Mouse (Mus musculus): ENCODE measurements around the gene Myo1b. TPM values are rescaled to one million over a fixed set of nuclear protein-coding genes. Genes with fewer than 3 reads are reported as not detected.
"Not testable (repeated sequence)": the region's sequence is repeated elsewhere in the genome, so short reads cannot be mapped to it uniquely, and the experiment has no call there.

The Myo1b gene
- polyA plus RNA-seq, 1 experiment from 2014 or later: 55.7 TPM

GRCm38 (mm10) chr1:51872493-51873261 is 43.2 kb downstream of the Myo1b start:
- WGBS: 75% methylated on average over 7 of the region's 7 CpGs
- peak overlapping the region; percentile 15; the same call in 1 of the 2 replicates for H3K27ac ChIP-seq (replicated peaks)
- peaks cover 3% of the 10 kb centered on the region; the same call in 1 of the 2 replicates for H3K36me3 ChIP-seq
- no peak overlapping the region for H3K9ac ChIP-seq (replicated peaks)
- H3K4me2 ChIP-seq: no peak overlapping the region
- H3K4me1 ChIP-seq: peaks cover 13% of the 10 kb centered on the region
- ATAC-seq (ENCODE audit: low FRiP score): peak; percentile 35; the same call in 1 of the 2 replicates
- no peaks in the 10 kb centered on the region for H3K27me3 ChIP-seq (replicated peaks)
- H3K4me3 ChIP-seq (replicated peaks): no peak overlapping the region
- no peaks in the 10 kb centered on the region for H3K9me3 ChIP-seq (replicated peaks)

DNA sequence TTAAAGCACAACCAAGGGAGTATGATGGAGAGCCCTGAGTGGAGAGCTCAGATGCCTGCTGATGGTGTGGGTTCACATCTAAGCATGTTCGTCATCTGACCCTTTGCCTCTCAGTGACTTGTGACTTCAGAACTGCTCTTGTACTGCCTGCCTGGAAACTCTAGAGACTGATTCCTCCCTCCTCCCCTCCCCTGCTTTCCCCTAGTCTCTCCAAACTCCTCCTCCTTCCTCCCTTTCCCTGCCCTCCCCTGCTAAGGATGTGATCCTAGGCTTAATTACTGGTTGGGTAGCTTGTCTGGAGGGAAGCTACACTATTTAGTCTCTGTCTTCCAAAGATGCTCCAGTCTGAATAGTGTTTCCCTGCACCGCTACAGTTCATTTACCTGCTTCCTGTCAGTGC is 44.6 kb downstream of the Myo1b start:
- not testable (repeated sequence) for H3K27ac ChIP-seq (replicated peaks); H3K27me3 ChIP-seq (replicated peaks); H3K9ac ChIP-seq (replicated peaks); H3K9me3 ChIP-seq (replicated peaks); H3K4me3 ChIP-seq (replicated peaks); H3K4me2 ChIP-seq; H3K36me3 ChIP-seq
- 77% methylated on average over 2 of the region's 2 CpGs for WGBS
- peaks cover 20% of the 10 kb centered on the region for H3K4me1 ChIP-seq
- ATAC-seq (ENCODE audit: low FRiP score): peak; percentile 56

DNA sequence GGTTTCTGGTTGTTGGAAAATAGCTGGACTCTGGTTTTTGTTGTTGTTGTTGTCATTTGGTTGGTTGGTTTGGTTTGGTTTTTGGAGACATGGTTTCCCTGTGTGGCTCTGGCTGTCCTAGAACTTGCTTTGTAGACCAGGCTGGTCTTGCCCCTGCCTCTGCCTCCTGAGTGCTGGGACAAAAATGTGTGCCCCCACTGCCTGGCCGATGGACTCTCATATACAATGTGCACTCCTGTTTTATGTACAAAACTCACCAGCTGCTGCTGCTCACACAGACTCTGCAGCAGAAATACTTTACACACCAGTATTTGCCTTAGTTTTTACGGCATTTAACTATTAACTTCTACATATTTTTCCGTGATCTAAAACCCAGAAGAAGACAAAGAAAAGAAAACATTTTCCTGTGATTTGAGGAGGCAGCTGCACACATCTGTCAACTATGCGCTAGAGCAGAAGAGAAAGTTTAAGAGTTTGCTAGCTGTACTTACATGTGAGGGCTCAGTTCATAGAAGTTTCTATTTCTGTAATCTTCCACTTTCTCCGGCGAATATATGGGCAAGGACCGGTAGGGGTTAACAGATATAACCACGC is 52.9 kb downstream of the Myo1b start:
- H3K9ac ChIP-seq (replicated peaks): no peak overlapping the region
- no peaks in the 10 kb centered on the region for H3K36me3 ChIP-seq
- ATAC-seq (ENCODE audit: low FRiP score): no peak
- H3K4me3 ChIP-seq (replicated peaks): no peak overlapping the region
- WGBS: 88% methylated on average over 8 of the region's 8 CpGs
- no peaks in the 10 kb centered on the region for H3K27me3 ChIP-seq (replicated peaks)
- H3K4me2 ChIP-seq: no peak overlapping the region
- no peak overlapping the region for H3K27ac ChIP-seq (replicated peaks)
- peaks cover 22% of the 10 kb centered on the region for H3K4me1 ChIP-seq
- no peaks in the 10 kb centered on the region for H3K9me3 ChIP-seq (replicated peaks)

DNA sequence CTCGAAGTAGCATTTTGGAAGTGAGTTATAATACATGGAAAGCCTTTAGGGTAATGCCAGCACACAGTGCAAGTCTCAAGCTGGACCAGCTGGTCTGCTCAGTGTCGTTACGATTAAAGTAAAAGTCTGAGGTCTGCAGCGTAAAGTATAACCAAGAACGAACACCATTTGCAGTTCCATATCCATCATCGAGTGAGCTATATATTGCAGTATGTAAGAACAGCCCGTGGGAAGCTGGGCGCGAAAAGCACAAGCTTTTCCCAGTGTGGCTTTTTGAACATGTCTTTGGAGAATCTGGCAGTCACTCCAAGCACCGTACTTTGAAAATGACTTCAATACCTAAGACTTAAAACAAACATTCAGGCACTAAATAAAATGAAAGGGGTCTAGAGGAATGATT is 55.0 kb downstream of the Myo1b start:
- Histone ChIP-seq H3K4me3 (replicated peaks) (no peak overlapping the region), H3K4me1 (peaks cover 10% of the 10 kb centered on the region; the same call in 1 of the 2 replicates), H3K9me3 (replicated peaks) (no peaks in the 10 kb centered on the region), H3K4me2 (no peak overlapping the region), H3K36me3 (no peaks in the 10 kb centered on the region), H3K27me3 (replicated peaks) (no peaks in the 10 kb centered on the region), H3K9ac (replicated peaks) (no peak overlapping the region), H3K27ac (replicated peaks) (no peak overlapping the region)
- ATAC-seq (ENCODE audit: low FRiP score): no peak
- WGBS: 89% methylated on average over 10 of the region's 10 CpGs

DNA sequence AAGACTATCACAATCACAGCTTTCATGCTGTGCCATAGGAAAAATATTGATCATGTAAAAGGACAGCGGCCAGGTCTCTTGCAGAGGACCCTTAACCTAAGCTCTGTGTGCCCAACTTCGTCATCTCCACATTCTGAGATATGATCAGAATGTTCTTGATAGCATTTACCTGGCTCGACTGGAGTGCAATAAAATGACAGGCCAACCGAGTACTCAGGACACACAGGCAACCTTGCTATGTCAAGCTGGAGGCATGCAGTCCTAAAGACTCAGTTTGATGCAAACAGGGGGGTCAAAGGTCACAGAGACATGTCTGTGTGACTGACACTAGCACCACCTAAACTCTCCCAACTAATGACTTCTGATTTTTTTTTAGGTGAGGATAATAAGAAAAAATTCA is 58.9 kb downstream of the Myo1b start:
- Histone ChIP-seq H3K27ac (replicated peaks) (no peak overlapping the region), H3K36me3 (no peaks in the 10 kb centered on the region), H3K4me3 (replicated peaks) (no peak overlapping the region), H3K4me2 (no peak overlapping the region), H3K4me1 (peaks cover 14% of the 10 kb centered on the region; the same call in 1 of the 2 replicates), H3K9me3 (replicated peaks) (no peaks in the 10 kb centered on the region), H3K27me3 (replicated peaks) (no peaks in the 10 kb centered on the region), H3K9ac (replicated peaks) (no peak overlapping the region)
- no peak for ATAC-seq (ENCODE audit: low FRiP score)
- WGBS: 86% methylated on average over 4 of the region's 4 CpGs

- H3K27me3 ChIP-seq (replicated peaks): no peaks in the 10 kb centered on the region
- no peaks in the 10 kb centered on the region for H3K36me3 ChIP-seq
- no peaks in the 10 kb centered on the region for H3K9me3 ChIP-seq (replicated peaks)
- no peak overlapping the region for H3K4me2 ChIP-seq
- no peak overlapping the region for H3K4me3 ChIP-seq (replicated peaks)
- no peak overlapping the region for H3K9ac ChIP-seq (replicated peaks)
- H3K4me1 ChIP-seq: peaks cover 15% of the 10 kb centered on the region; the same call in 1 of the 2 replicates
- 88% methylated on average over 11 of the region's 11 CpGs for WGBS
- H3K27ac ChIP-seq (replicated peaks): no peak overlapping the region
- no peak for ATAC-seq (ENCODE audit: low FRiP score)
Measured at GRCm38 (mm10) chr1:51856245-51856915, 59.5 kb downstream of the Myo1b start.

DNA sequence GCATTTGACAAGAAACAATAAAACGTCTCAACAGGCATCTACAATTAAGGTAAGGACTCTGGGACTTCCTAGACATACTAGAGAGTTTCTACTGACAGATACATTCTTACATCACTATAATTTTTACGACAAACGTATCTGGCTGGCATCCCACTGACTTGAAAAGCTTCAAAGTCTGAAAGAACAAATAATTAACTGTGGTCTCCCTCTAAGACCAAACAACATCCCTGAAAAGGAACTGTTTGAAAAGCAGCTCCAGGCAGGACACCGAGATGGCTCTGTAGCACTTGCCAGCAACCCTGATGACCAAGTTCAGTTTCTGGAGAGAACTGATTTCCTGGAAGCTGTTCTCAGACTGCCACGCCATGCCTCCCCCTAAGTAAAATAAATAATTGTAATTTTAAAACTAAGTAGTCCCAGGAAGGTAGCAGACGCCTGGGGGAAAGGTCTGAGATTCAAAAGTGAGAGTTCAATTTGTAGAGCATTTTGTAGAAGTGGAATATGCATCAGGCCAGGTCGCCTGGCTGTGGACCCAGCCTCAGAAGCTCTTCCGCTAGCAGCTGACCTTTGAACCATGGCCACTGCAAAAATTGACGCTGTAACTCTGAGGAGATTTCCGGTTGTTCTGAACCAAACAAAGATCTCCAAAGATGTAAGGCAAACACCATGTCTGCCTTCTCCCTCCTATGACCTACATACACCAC is 60.2 kb downstream of the Myo1b start:
- Histone ChIP-seq H3K27me3 (replicated peaks) (no peaks in the 10 kb centered on the region), H3K9ac (replicated peaks) (no peak overlapping the region), H3K4me3 (replicated peaks) (no peak overlapping the region), H3K4me1 (peaks cover 15% of the 10 kb centered on the region; the same call in 1 of the 2 replicates), H3K27ac (replicated peaks) (no peak overlapping the region), H3K4me2 (no peak overlapping the region), H3K36me3 (no peaks in the 10 kb centered on the region), H3K9me3 (replicated peaks) (no peaks in the 10 kb centered on the region)
- ATAC-seq (ENCODE audit: low FRiP score): no peak
- WGBS: 64% methylated on average over 10 of the region's 10 CpGs

DNA sequence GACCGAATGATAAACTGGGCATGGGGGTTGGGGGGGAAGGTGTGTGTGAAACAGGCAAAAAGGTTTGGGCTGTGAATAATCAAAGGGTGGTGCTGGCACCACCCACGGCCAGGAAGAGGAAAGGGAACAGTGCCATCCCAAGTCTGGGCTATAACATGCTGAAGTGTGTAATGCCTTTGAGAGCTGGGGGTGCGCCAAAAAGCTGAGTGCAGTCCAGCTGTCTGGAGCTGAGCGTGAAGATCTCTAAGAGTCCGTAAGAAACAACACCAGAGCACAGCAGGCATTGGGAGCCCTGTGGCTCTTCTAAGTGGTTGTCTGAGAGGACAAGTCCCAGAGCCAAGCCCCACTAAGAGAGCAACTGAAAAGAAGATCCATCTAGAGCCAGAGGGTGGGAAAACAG is 63.6 kb downstream of the Myo1b start:
- H3K4me1 ChIP-seq: peaks cover 21% of the 10 kb centered on the region
- no peak for ATAC-seq (ENCODE audit: low FRiP score)
- H3K9me3 ChIP-seq (replicated peaks): no peaks in the 10 kb centered on the region
- no peak overlapping the region for H3K27ac ChIP-seq (replicated peaks)
- H3K9ac ChIP-seq (replicated peaks): no peak overlapping the region
- no peaks in the 10 kb centered on the region for H3K36me3 ChIP-seq
- H3K4me2 ChIP-seq: no peak overlapping the region
- no peaks in the 10 kb centered on the region for H3K27me3 ChIP-seq (replicated peaks)
- 70% methylated on average over 5 of the region's 5 CpGs for WGBS
- no peak overlapping the region for H3K4me3 ChIP-seq (replicated peaks)

- Histone ChIP-seq H3K9ac (replicated peaks) (no peak overlapping the region), H3K27ac (replicated peaks) (no peak overlapping the region), H3K9me3 (replicated peaks) (no peaks in the 10 kb centered on the region), H3K36me3 (no peaks in the 10 kb centered on the region), H3K27me3 (replicated peaks) (no peaks in the 10 kb centered on the region), H3K4me3 (replicated peaks) (no peak overlapping the region), H3K4me1 (peaks cover 16% of the 10 kb centered on the region), H3K4me2 (no peak overlapping the region)
- WGBS: 41% methylated on average over 8 of the region's 8 CpGs
- ATAC-seq (ENCODE audit: low FRiP score): 0 out of 2 replicates have a peak, but pooled peaks have one; percentile 21
Measured at GRCm38 (mm10) chr1:51849570-51850211, 66.2 kb downstream of the Myo1b start.

- H3K27me3 ChIP-seq (replicated peaks): no peaks in the 10 kb centered on the region
- H3K36me3 ChIP-seq: no peaks in the 10 kb centered on the region
- H3K4me2 ChIP-seq: no peak overlapping the region
- no peak overlapping the region for H3K27ac ChIP-seq (replicated peaks)
- no peaks in the 10 kb centered on the region for H3K9me3 ChIP-seq (replicated peaks)
- H3K9ac ChIP-seq (replicated peaks): no peak overlapping the region
- ATAC-seq (ENCODE audit: low FRiP score): no peak
- WGBS: 71% methylated on average over 2 of the region's 2 CpGs
- peaks cover 9% of the 10 kb centered on the region; the same call in 1 of the 2 replicates for H3K4me1 ChIP-seq
- no peak overlapping the region for H3K4me3 ChIP-seq (replicated peaks)
Measured at GRCm38 (mm10) chr1:51845264-51846036, 70.4 kb downstream of the Myo1b start.
